16 mouse cellular contexts compared by ENCODE assay signal in the genomic region with DNA sequence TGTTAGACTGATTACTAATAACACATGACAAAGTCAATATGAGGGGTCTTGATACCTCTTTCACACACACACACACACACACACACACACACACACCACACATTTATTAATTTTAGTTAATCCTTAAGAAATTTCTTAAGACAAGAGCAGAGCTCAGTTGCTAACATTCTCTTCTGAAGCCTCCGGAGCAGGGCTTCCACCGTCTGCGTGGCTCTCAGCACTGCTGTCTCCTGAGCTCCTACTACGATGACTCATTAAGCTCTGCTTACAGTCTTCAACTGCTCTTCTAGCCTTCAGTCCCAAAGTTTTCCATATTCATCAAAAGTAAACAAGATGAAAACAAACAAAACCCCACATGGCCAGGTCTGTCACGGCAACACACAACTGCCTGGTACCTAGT.
"Had no signal": no experiment of that assay in that cellular context is flagged by ENCODE, and none has a peak within 500 bp of the region (broad histone marks: within the 10 kb centered on the region; RNA-seq: fewer than 3 reads in every experiment).

No protein-coding gene starts in this region.

- ATAC-seq: midbrain, embryonic 16.5 days had no signal

- H3K4me1 ChIP-seq: midbrain, embryonic 12.5 days; neural tube, embryonic 12.5 days; stomach, embryonic 15.5 days had no signal

- H3K4me2 ChIP-seq: lung, embryonic 14.5 days; midbrain, embryonic 12.5 days; neural tube, embryonic 12.5 days; stomach, embryonic 15.5 days had no signal

- H3K4me3 ChIP-seq: megakaryocyte, embryonic 14.5 days; midbrain, embryonic 12.5 days; neural tube, embryonic 12.5 days; stomach, embryonic 15.5 days had no signal

- H3K27me3 ChIP-seq: megakaryocyte, embryonic 14.5 days; midbrain, embryonic 12.5 days; neural tube, embryonic 12.5 days; stomach, embryonic 15.5 days had no signal

- H3K36me3 ChIP-seq: midbrain, embryonic 12.5 days; neural tube, embryonic 12.5 days; stomach, embryonic 15.5 days had no signal

- H3K27ac ChIP-seq: macrophage; midbrain, embryonic 12.5 days; neural tube, embryonic 12.5 days; stomach, embryonic 15.5 days; stomach, postnatal 0 days had no signal

- DNase-seq: lung, adult 18-20 months; lung, embryonic 14.5 days; lung, postnatal 10 days; lung, postnatal 36 days; midbrain, embryonic 14.5 days; right cerebral cortex, postnatal 14 days; thymus, adult 2 months; thymus, postnatal 25 days; thymus, postnatal 4 days had no signal

- H3K9ac ChIP-seq: lung, embryonic 14.5 days; midbrain, embryonic 12.5 days; neural tube, embryonic 12.5 days; stomach, embryonic 15.5 days had no signal

- H3K9me3 ChIP-seq: megakaryocyte, embryonic 14.5 days; midbrain, embryonic 12.5 days; neural tube, embryonic 12.5 days; stomach, embryonic 15.5 days had no signal
